ENCODE assay signal across 14 mouse cellular contexts in genomic region chr2:6481966-6482365, GRCm38 (mm10).
"Had no signal": no experiment of that assay in that cellular context is flagged by ENCODE, and none has a peak within 500 bp of the region (broad histone marks: within the 10 kb centered on the region; RNA-seq: fewer than 3 reads in every experiment).

No protein-coding gene starts in this region.

- H3K4me3 ChIP-seq: neural tube, embryonic 15.5 days; stomach, embryonic 15.5 days had no signal

- DNase-seq: right cerebral cortex, adult 18-20 months; right cerebral cortex, postnatal 14 days; right cerebral cortex, postnatal 25 days; right cerebral cortex, postnatal 4 days; spleen, adult 18-20 months; thymus, adult 18-20 months; thymus, adult 2 months; thymus, postnatal 14 days; thymus, postnatal 25 days; thymus, postnatal 36 days; thymus, postnatal 4 days had no signal

- H3K27ac ChIP-seq: stomach, embryonic 15.5 days; stomach, postnatal 0 days had no signal

- H3K36me3 ChIP-seq: neural tube, embryonic 15.5 days; stomach, embryonic 15.5 days had no signal

- H3K9me3 ChIP-seq: neural tube, embryonic 15.5 days; stomach, embryonic 15.5 days had no signal

- H3K9ac ChIP-seq: neural tube, embryonic 15.5 days; stomach, embryonic 15.5 days had no signal

- H3K4me2 ChIP-seq: neural tube, embryonic 15.5 days; stomach, embryonic 15.5 days had no signal

- H3K27me3 ChIP-seq: neural tube, embryonic 15.5 days; stomach, embryonic 15.5 days had no signal
